Mouse (Mus musculus): ENCODE results near the gene Olfr709-ps1. TPM values are rescaled to one million over a fixed set of nuclear protein-coding genes. Genes with fewer than 3 reads are reported as not detected.
"Not testable (repeated sequence)": the region's sequence is repeated elsewhere in the genome, so short reads cannot be mapped to it uniquely, and the experiment has no call there.

Gene Olfr709-ps1
- not detected in 2 replicates for polyA plus RNA-seq (2011; ENCODE audit: insufficient read length, low read depth, missing spikeins)

DNA sequence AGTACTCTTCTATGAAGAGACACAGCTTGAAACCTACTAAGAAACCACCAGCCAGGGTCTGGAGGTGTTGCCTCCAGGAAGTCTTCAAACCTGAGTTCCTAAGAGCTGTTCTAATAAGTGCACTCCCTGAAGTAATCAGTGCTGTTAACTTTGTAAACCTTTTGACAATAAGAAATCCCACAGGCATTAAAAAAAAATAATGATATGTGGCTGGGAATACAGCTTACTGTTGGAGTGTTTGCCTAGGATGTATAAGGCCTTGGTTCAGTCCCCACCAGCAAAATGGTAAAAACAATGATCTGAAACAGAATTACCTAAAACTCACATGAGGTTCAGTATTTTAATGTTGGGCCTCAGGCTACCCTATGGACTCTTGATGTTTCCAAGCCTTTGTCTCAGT, at the start of gene Olfr709-ps1:
Olfr709-ps1 (minus strand) TSS at position 101 of the 400 bp plus-strand sequence.
- H3K4me3 ChIP-seq (ENCODE audit: insufficient read depth, low read length) = no peak within 1 kb of the TSS
- H3K4me1 ChIP-seq (ENCODE audit: control insufficient read depth, insufficient read depth, low read length) = no peaks in the 10 kb centered on the region
- TF ChIP-seq CTCF (IDR thresholded peaks at IDR 0.05; ENCODE audit: borderline replicate concordance, insufficient read depth, low read length) (no peak), POLR2A (IDR thresholded peaks at IDR 0.05; ENCODE audit: low read depth, low read length) (no peak)

DNA sequence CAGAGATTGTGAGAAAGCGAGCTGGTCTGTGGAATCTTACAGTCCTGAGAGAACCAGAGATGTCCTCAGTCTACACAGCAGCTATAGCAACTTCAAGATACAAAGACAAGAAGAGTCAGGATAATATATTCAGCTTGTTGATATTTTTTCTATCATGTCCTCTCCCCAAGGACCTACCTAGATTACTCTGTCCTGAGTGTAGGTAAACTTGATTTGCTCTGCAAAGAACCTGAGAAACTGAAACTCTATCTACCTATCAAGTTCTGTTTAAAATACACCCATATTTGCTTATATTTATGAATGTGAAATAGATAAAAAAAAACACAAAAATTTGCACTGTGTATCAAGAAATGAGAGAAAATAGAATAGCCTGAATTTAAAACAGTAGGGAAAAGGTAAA, 43.3 kb upstream of the Olfr709-ps1 start, which contains the start of gene Olfr711:
Olfr711 (minus strand) TSS at position 101 of the 400 bp plus-strand sequence.
- Histone ChIP-seq H3K27ac (ENCODE audit: insufficient read depth, low read length) (no peak within 1 kb of the TSS), H3K4me3 (ENCODE audit: insufficient read depth, low read length) (no peak within 1 kb of the TSS), H3K4me1 (ENCODE audit: control insufficient read depth, insufficient read depth, low read length) (no peaks in the 10 kb centered on the region)
- TF ChIP-seq CTCF (IDR thresholded peaks at IDR 0.05; ENCODE audit: borderline replicate concordance, insufficient read depth, low read length) (no peak), POLR2A (IDR thresholded peaks at IDR 0.05; ENCODE audit: low read depth, low read length) (no peak)

More for the DNA sequence above, at the start of gene Olfr709-ps1:
- H3K27ac ChIP-seq (ENCODE audit: insufficient read depth, low read length) = no peak within 1 kb of the TSS

DNA sequence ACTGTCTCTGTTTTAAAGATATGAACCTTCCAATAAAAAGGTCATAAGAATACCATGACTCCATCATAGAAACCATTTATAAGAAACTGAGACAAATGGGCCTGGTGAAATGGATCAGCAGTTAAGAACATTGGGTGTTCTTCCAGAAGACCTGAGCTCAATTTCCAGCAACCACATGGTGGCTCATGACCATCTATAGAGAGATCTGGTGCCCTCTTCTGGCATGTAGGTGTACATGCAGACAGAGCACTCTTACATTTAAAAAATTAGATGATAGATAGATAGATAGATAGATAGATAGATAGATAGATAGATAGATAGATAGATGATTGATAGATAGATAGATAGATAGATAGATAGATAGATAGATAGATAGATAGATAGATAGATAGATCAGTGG, 35.5 kb upstream of the Olfr709-ps1 start:
- H3K4me3 ChIP-seq (ENCODE audit: insufficient read depth, low read length); H3K27ac ChIP-seq (ENCODE audit: insufficient read depth, low read length); H3K4me1 ChIP-seq (ENCODE audit: control insufficient read depth, insufficient read depth, low read length): not testable (repeated sequence)

DNA sequence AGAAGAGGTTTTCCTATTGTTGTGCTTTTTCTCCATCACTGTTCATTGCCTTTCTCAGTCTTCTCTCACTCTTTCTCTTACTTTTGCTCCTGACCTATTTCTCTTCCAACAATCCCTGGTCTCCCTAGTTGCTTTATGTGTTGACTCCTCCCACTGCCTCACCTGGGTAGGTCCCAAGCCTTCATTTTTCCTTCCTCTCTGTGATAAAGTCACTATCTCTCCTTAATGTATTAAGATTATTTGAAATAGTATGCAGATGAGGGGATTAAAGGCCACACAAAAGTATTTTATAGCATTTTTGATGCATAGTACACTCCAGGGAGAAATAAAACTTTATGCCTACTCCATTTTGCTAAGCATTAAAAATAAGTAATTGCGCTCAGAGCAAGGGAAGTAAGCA, 31.8 kb upstream of the Olfr709-ps1 start, which contains the start of gene Olfr6:
Olfr6 (minus strand) TSS at position 101 of the 400 bp plus-strand sequence.
- TF ChIP-seq CTCF (IDR thresholded peaks at IDR 0.05; ENCODE audit: borderline replicate concordance, insufficient read depth, low read length) = no peak
- no peak for TF ChIP-seq POLR2A (IDR thresholded peaks at IDR 0.05; ENCODE audit: low read depth, low read length)
- Histone ChIP-seq H3K27ac (ENCODE audit: insufficient read depth, low read length) (no peak within 1 kb of the TSS), H3K4me3 (ENCODE audit: insufficient read depth, low read length) (no peak within 1 kb of the TSS), H3K4me1 (ENCODE audit: control insufficient read depth, insufficient read depth, low read length) (no peaks in the 10 kb centered on the region)

DNA sequence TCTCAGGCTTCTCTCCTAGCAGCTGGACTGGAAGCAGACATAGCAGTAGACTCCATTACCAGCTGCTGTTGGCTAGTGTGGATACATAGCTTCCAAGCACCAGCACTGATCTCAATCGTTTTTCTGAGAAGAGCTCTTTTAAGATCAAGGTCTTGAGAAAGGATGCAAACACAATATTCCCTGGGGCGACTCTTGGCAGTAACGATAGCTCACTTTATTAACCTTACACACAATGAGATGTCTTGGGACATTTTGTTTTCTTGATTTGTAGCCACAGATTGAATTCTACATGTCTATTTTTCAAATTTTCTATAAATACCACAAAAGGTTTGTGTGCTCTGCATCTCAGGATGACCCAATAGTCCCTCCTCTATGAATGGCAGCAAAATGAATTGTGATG, 16.2 kb upstream of the Olfr709-ps1 start, which contains the start of gene Olfr710:
Olfr710 (minus strand) TSS at position 101 of the 400 bp plus-strand sequence.
- Histone ChIP-seq H3K27ac (ENCODE audit: insufficient read depth, low read length) (no peak within 1 kb of the TSS), H3K4me1 (ENCODE audit: control insufficient read depth, insufficient read depth, low read length) (no peaks in the 10 kb centered on the region), H3K4me3 (ENCODE audit: insufficient read depth, low read length) (no peak within 1 kb of the TSS)
- no peak for TF ChIP-seq CTCF (IDR thresholded peaks at IDR 0.05; ENCODE audit: borderline replicate concordance, insufficient read depth, low read length)
- TF ChIP-seq POLR2A (IDR thresholded peaks at IDR 0.05; ENCODE audit: low read depth, low read length) = no peak

DNA sequence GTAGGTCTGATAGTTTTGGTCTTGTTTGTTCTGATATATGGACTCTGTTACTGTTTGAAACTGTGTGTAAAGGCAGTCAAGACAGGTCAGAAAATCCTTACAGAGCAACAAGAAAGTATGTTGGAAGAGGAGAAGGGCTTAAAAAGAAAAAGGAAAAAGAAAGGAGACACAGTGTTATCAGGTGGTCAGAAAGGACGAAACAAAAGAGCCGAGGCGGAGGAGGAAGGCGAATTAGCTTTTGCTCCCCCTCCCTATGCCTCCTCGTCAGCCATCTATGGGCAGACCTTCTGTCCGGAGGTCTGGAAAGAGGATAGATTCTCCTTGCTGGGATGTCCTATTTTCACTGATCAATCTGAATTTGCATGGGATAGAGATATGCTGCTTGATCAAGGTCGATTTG, 11.1 kb downstream of the Olfr709-ps1 start:
- H3K4me1 ChIP-seq (ENCODE audit: control insufficient read depth, insufficient read depth, low read length); H3K27ac ChIP-seq (ENCODE audit: insufficient read depth, low read length): not testable (repeated sequence)

DNA sequence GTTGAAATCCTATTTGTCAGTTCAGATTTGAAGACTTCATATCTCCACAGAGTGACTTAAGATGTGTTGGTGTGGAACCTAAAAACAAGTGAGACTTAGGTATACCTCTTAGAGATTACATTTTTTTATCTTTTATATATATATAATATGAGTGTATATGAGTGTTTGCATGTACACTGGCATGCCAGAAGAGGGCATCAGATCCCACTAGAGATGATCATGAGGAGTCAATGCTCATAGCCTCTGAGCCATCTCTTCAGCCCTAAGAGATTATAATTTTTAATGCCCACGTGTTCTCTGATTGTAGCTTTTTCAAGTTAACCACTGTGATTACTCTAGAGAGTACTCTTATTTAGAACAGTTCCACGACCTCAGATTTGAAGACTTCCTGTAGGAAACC, 24.3 kb downstream of the Olfr709-ps1 start, which contains the start of gene Olfr1532-ps1:
Olfr1532-ps1 (plus strand) TSS at position 326 of the 400 bp plus-strand sequence.
- Histone ChIP-seq H3K4me1 (ENCODE audit: control insufficient read depth, insufficient read depth, low read length) (no peaks in the 10 kb centered on the region), H3K4me3 (ENCODE audit: insufficient read depth, low read length) (no peak within 1 kb of the TSS), H3K27ac (ENCODE audit: insufficient read depth, low read length) (no peak within 1 kb of the TSS)
- TF ChIP-seq POLR2A (IDR thresholded peaks at IDR 0.05; ENCODE audit: low read depth, low read length) (no peak), CTCF (IDR thresholded peaks at IDR 0.05; ENCODE audit: borderline replicate concordance, insufficient read depth, low read length) (no peak)

More for the DNA sequence above, 11.1 kb downstream of the Olfr709-ps1 start:
- not testable (repeated sequence) for H3K4me3 ChIP-seq (ENCODE audit: insufficient read depth, low read length)

DNA sequence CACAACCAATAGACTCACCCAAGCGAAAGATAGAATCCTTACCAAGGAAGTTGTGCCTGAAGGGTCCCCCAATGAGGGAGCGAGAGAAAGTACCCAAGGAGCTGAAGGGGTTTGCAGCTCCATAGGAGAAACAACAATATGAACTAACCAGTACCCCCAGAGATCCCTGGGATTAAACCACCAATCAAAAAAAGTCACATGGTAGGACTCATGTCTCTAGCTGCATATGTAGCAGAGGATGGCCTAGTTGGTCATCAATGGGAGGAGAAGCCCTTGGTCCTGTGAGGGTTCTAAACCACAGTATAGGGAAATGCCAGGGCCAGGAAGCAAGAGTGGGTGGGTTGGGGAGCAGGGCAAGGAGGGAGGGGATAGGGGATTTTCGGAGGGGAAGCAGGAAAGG, 30.9 kb downstream of the Olfr709-ps1 start, which contains the start of gene Olfr707:
Olfr707 (minus strand) TSS at position 101 of the 400 bp plus-strand sequence.
- not testable (repeated sequence) for H3K4me3 ChIP-seq (ENCODE audit: insufficient read depth, low read length)

DNA sequence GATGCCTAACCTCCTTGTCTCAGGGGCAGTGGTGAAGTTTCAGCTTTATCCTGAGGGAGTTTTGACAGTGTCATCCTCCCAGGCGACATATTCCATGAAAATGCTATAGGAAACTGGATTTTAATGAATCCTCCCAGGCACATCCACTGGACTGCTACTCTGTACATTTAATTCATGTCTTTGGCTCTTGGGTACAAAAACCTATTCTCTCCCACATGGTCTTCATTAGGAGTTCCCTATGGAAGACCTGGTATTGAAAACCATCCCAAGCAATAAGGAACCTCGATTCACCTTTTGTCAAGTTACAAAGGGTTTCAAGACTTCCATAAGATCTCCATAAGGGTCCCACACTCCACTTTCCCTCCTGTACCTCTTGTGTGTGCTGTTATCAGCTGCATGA, 44.0 kb downstream of the Olfr709-ps1 start, which contains the start of gene Olfr706:
Olfr706 (minus strand) TSS at position 101 of the 400 bp plus-strand sequence.
- H3K27ac ChIP-seq (ENCODE audit: insufficient read depth, low read length) = no peak within 1 kb of the TSS
- H3K4me3 ChIP-seq (ENCODE audit: insufficient read depth, low read length) = no peak within 1 kb of the TSS
- TF ChIP-seq POLR2A (IDR thresholded peaks at IDR 0.05; ENCODE audit: low read depth, low read length) = no peak
- TF ChIP-seq CTCF (IDR thresholded peaks at IDR 0.05; ENCODE audit: borderline replicate concordance, insufficient read depth, low read length) = no peak
- no peaks in the 10 kb centered on the region for H3K4me1 ChIP-seq (ENCODE audit: control insufficient read depth, insufficient read depth, low read length)

More for the DNA sequence above, 30.9 kb downstream of the Olfr709-ps1 start, which contains the start of gene Olfr707:
- H3K27ac ChIP-seq (ENCODE audit: insufficient read depth, low read length); H3K4me1 ChIP-seq (ENCODE audit: control insufficient read depth, insufficient read depth, low read length): not testable (repeated sequence)

DNA sequence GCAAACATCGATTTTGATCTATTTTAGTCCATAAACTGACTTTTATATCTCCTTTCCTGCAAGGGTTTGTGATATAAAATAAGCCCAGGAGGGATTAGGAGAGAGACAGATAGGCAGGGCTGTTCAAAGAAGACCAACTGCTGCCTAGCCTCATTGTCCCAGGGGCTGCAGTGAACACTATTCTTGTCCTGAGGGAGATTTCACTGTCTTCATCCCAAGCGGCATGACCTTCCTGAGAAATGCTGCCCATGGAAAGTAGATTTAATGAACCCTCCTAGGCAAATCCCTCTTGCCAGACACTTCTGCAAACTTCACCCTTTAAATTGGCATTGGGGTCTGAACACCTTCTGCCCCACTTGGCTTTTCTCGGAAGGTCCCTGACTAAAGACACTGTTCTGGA, 55.2 kb downstream of the Olfr709-ps1 start, which contains the start of gene Olfr705:
Olfr705 (minus strand) TSS at position 101 of the 400 bp plus-strand sequence.
- no peak within 1 kb of the TSS for H3K27ac ChIP-seq (ENCODE audit: insufficient read depth, low read length)
- no peaks in the 10 kb centered on the region for H3K4me1 ChIP-seq (ENCODE audit: control insufficient read depth, insufficient read depth, low read length)
- no peak within 1 kb of the TSS for H3K4me3 ChIP-seq (ENCODE audit: insufficient read depth, low read length)
- TF ChIP-seq POLR2A (IDR thresholded peaks at IDR 0.05; ENCODE audit: low read depth, low read length) (no peak), CTCF (IDR thresholded peaks at IDR 0.05; ENCODE audit: borderline replicate concordance, insufficient read depth, low read length) (no peak)

Other genes starting within 250 kb of the Olfr709-ps1 start
- gene Olfr694, start 240.4 kb downstream of the Olfr709-ps1 start, polyA plus RNA-seq (2011; ENCODE audit: insufficient read length, low read depth, missing spikeins) = not detected in 2 replicates
- not detected in 2 replicates for gene Olfr695, start 215.8 kb downstream of the Olfr709-ps1 start, polyA plus RNA-seq (2011; ENCODE audit: insufficient read length, low read depth, missing spikeins)
- not detected in 2 replicates for gene Olfr697, start 189.8 kb downstream of the Olfr709-ps1 start, polyA plus RNA-seq (2011; ENCODE audit: insufficient read length, low read depth, missing spikeins)
- gene Olfr698, start 176.8 kb downstream of the Olfr709-ps1 start, polyA plus RNA-seq (2011; ENCODE audit: insufficient read length, low read depth, missing spikeins) = not detected in 2 replicates
- not detected in 2 replicates for gene Olfr699, start 139.0 kb downstream of the Olfr709-ps1 start, polyA plus RNA-seq (2011; ENCODE audit: insufficient read length, low read depth, missing spikeins)
- gene Olfr700, start 123.4 kb downstream of the Olfr709-ps1 start, polyA plus RNA-seq (2011; ENCODE audit: insufficient read length, low read depth, missing spikeins) = not detected in 2 replicates
- not detected in 2 replicates for gene Olfr701, start 118.1 kb downstream of the Olfr709-ps1 start, polyA plus RNA-seq (2011; ENCODE audit: insufficient read length, low read depth, missing spikeins)
- gene Olfr702, start 98.3 kb downstream of the Olfr709-ps1 start, polyA plus RNA-seq (2011; ENCODE audit: insufficient read length, low read depth, missing spikeins) = not detected in 2 replicates
- gene Olfr703, start 88.9 kb downstream of the Olfr709-ps1 start, polyA plus RNA-seq (2011; ENCODE audit: insufficient read length, low read depth, missing spikeins) = not detected in 2 replicates
- not detected in 2 replicates for gene Olfr704, start 69.0 kb downstream of the Olfr709-ps1 start, polyA plus RNA-seq (2011; ENCODE audit: insufficient read length, low read depth, missing spikeins)
- not detected in 2 replicates for gene Olfr705, start 55.3 kb downstream of the Olfr709-ps1 start, polyA plus RNA-seq (2011; ENCODE audit: insufficient read length, low read depth, missing spikeins)
- not detected in 2 replicates for gene Olfr706, start 44.1 kb downstream of the Olfr709-ps1 start, polyA plus RNA-seq (2011; ENCODE audit: insufficient read length, low read depth, missing spikeins)
- not detected in 2 replicates for gene Olfr707, start 31.0 kb downstream of the Olfr709-ps1 start, polyA plus RNA-seq (2011; ENCODE audit: insufficient read length, low read depth, missing spikeins)
- gene Olfr1532-ps1, start 24.2 kb downstream of the Olfr709-ps1 start, polyA plus RNA-seq (2011; ENCODE audit: insufficient read length, low read depth, missing spikeins) = not detected in 2 replicates
- gene Olfr710, start 16.1 kb upstream of the Olfr709-ps1 start, polyA plus RNA-seq (2011; ENCODE audit: insufficient read length, low read depth, missing spikeins) = not detected in 2 replicates
- not detected in 2 replicates for gene Olfr6, start 31.7 kb upstream of the Olfr709-ps1 start, polyA plus RNA-seq (2011; ENCODE audit: insufficient read length, low read depth, missing spikeins)
- gene Olfr711, start 43.2 kb upstream of the Olfr709-ps1 start, polyA plus RNA-seq (2011; ENCODE audit: insufficient read length, low read depth, missing spikeins) = not detected in 2 replicates
- gene Olfr2, start 73.9 kb upstream of the Olfr709-ps1 start, polyA plus RNA-seq (2011; ENCODE audit: insufficient read length, low read depth, missing spikeins) = not detected in 2 replicates
- gene Olfr713, start 99.0 kb upstream of the Olfr709-ps1 start, polyA plus RNA-seq (2011; ENCODE audit: insufficient read length, low read depth, missing spikeins) = not detected in 2 replicates
- gene Olfr714, start 138.8 kb upstream of the Olfr709-ps1 start, polyA plus RNA-seq (2011; ENCODE audit: insufficient read length, low read depth, missing spikeins) = not detected in 2 replicates
- not detected in 2 replicates for gene Olfr17, start 161.0 kb upstream of the Olfr709-ps1 start, polyA plus RNA-seq (2011; ENCODE audit: insufficient read length, low read depth, missing spikeins)
- gene Olfr715b, start 178.2 kb upstream of the Olfr709-ps1 start, polyA plus RNA-seq (2011; ENCODE audit: insufficient read length, low read depth, missing spikeins) = not detected in 2 replicates
- not detected in 2 replicates for gene Olfr715, start 198.9 kb upstream of the Olfr709-ps1 start, polyA plus RNA-seq (2011; ENCODE audit: insufficient read length, low read depth, missing spikeins)
- not detected in 2 replicates for gene Olfr716, start 206.1 kb upstream of the Olfr709-ps1 start, polyA plus RNA-seq (2011; ENCODE audit: insufficient read length, low read depth, missing spikeins)
- not detected in 2 replicates for gene Nlrp14, start 234.8 kb upstream of the Olfr709-ps1 start, polyA plus RNA-seq (2011; ENCODE audit: insufficient read length, low read depth, missing spikeins)